Mouse (Mus musculus): ENCODE measurements around the gene Mboat1. TPM values are rescaled to one million over a fixed set of nuclear protein-coding genes. Genes with fewer than 3 reads are reported as not detected.

The Mboat1 gene
- total RNA-seq, 2 experiments from 2014 or later: 2.3 to 5.6 TPM

- no peak for ATAC-seq (replicated peaks; ENCODE audit: low FRiP score, poor library complexity, severe bottlenecking)
Measured at GRCm38 (mm10) chr13:30235056-30235750, 98.9 kb downstream of the Mboat1 start.

GRCm38 (mm10) chr13:30239396-30239795, 103.1 kb downstream of the Mboat1 start:
- no peak for ATAC-seq (replicated peaks; ENCODE audit: low FRiP score, poor library complexity, severe bottlenecking)

- no peak for ATAC-seq (replicated peaks; ENCODE audit: low FRiP score, poor library complexity, severe bottlenecking)
Measured at GRCm38 (mm10) chr13:30245573-30245972, 109.3 kb downstream of the Mboat1 start.

GRCm38 (mm10) chr13:30250341-30250905, 114.1 kb downstream of the Mboat1 start:
- ATAC-seq (replicated peaks; ENCODE audit: low FRiP score, poor library complexity, severe bottlenecking): no peak

GRCm38 (mm10) chr13:30251431-30251830, 115.1 kb downstream of the Mboat1 start:
- ATAC-seq (replicated peaks; ENCODE audit: low FRiP score, poor library complexity, severe bottlenecking): no peak

- no peak for ATAC-seq (replicated peaks; ENCODE audit: low FRiP score, poor library complexity, severe bottlenecking)
Measured at GRCm38 (mm10) chr13:30252692-30253091, 116.4 kb downstream of the Mboat1 start.

GRCm38 (mm10) chr13:30253636-30254264, 117.5 kb downstream of the Mboat1 start:
- ATAC-seq (replicated peaks; ENCODE audit: low FRiP score, poor library complexity, severe bottlenecking): no peak

GRCm38 (mm10) chr13:30254421-30254820, 118.1 kb downstream of the Mboat1 start:
- ATAC-seq (replicated peaks; ENCODE audit: low FRiP score, poor library complexity, severe bottlenecking): no peak

- ATAC-seq (replicated peaks; ENCODE audit: low FRiP score, poor library complexity, severe bottlenecking): no peak
Measured at GRCm38 (mm10) chr13:30258802-30259201, 122.5 kb downstream of the Mboat1 start.

GRCm38 (mm10) chr13:30259326-30259725, 123.0 kb downstream of the Mboat1 start:
- no peak for ATAC-seq (replicated peaks; ENCODE audit: low FRiP score, poor library complexity, severe bottlenecking)

GRCm38 (mm10) chr13:30259912-30260560, 123.7 kb downstream of the Mboat1 start:
- ATAC-seq (replicated peaks; ENCODE audit: low FRiP score, poor library complexity, severe bottlenecking): peak; percentile 77

GRCm38 (mm10) chr13:30263681-30264080, 127.4 kb downstream of the Mboat1 start:
- no peak for ATAC-seq (replicated peaks; ENCODE audit: low FRiP score, poor library complexity, severe bottlenecking)

GRCm38 (mm10) chr13:30264303-30264702, 128.0 kb downstream of the Mboat1 start:
- ATAC-seq (replicated peaks; ENCODE audit: low FRiP score, poor library complexity, severe bottlenecking): no peak

- ATAC-seq (replicated peaks; ENCODE audit: low FRiP score, poor library complexity, severe bottlenecking): no peak
Measured at GRCm38 (mm10) chr13:30264765-30265164, 128.5 kb downstream of the Mboat1 start.

- no peak for ATAC-seq (replicated peaks; ENCODE audit: low FRiP score, poor library complexity, severe bottlenecking)
Measured at GRCm38 (mm10) chr13:30266036-30266435, 129.7 kb downstream of the Mboat1 start.

- ATAC-seq (replicated peaks; ENCODE audit: low FRiP score, poor library complexity, severe bottlenecking): peak; percentile 96
Measured at GRCm38 (mm10) chr13:30272040-30272686, 135.9 kb downstream of the Mboat1 start.
